Mouse (Mus musculus): ENCODE measurements around the gene Cdcp2. TPM values are rescaled to one million over a fixed set of nuclear protein-coding genes. Genes with fewer than 3 reads are reported as not detected.

Gene Cdcp2
- polyA plus RNA-seq, 1 experiment from 2014 or later, result 0.11 TPM

GRCm38 (mm10) chr4:107082185-107082584, 14.5 kb upstream of the Cdcp2 start:
- no peak for DNase-seq (ENCODE audit: low spot score)
- Histone ChIP-seq H3K36me3 (ENCODE audit: control insufficient read depth, insufficient read depth, low read length) (no peaks in the 10 kb centered on the region), H3K4me1 (ENCODE audit: control insufficient read depth, insufficient read depth, low read length) (peaks cover 10% of the 10 kb centered on the region), H3K9ac (ENCODE audit: low read depth, low read length) (no peak overlapping the region), H3K4me3 (ENCODE audit: low read depth, low read length) (no peak overlapping the region), H3K9me3 (ENCODE audit: control insufficient read depth, low read length) (no peaks in the 10 kb centered on the region), H3K27me3 (replicated peaks; ENCODE audit: control insufficient read depth, insufficient read depth, low read length) (no peaks in the 10 kb centered on the region), H3K27ac (replicated peaks; ENCODE audit: low read depth, low read length) (no peak overlapping the region), H3K4me2 (ENCODE audit: low read depth, low read length) (no peak overlapping the region)
- ATAC-seq (ENCODE audit: low read depth), result no peak
- WGBS, result 91% methylated on average over 3 of the region's 3 CpGs

DNA sequence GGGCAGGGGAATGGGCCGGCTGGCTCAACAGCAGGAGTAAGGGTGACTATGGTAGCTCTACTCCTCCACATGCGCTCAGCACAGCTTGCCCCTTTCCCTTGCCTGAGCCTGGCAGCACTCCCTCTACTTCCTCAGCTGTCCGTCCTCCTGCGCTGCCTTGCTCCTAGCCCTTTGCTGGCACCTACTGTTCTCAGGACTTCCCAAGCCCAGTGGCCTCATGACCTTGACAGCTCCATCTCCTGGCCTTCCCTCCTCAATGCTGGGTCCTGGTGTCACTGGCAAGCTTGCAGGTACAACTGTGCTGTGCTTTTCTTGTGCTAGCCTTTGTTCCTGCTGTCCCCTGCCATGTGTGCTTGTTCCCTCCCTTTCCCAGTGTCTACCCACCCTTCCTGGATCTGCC, 13.6 kb upstream of the Cdcp2 start:
- Histone ChIP-seq H3K9ac (ENCODE audit: low read depth, low read length) (no peak overlapping the region), H3K36me3 (ENCODE audit: control insufficient read depth, insufficient read depth, low read length) (no peaks in the 10 kb centered on the region), H3K9me3 (ENCODE audit: control insufficient read depth, low read length) (no peaks in the 10 kb centered on the region), H3K4me1 (ENCODE audit: control insufficient read depth, insufficient read depth, low read length) (peaks cover 10% of the 10 kb centered on the region), H3K4me2 (ENCODE audit: low read depth, low read length) (no peak overlapping the region), H3K4me3 (ENCODE audit: low read depth, low read length) (no peak overlapping the region), H3K27me3 (replicated peaks; ENCODE audit: control insufficient read depth, insufficient read depth, low read length) (no peaks in the 10 kb centered on the region), H3K27ac (replicated peaks; ENCODE audit: low read depth, low read length) (no peak overlapping the region)
- DNase-seq (ENCODE audit: low spot score) (no peak), ATAC-seq (ENCODE audit: low read depth) (no peak)
- WGBS, result 91% methylated on average over 3 of the region's 4 CpGs

- H3K9ac ChIP-seq (ENCODE audit: low read depth, low read length), result no peak overlapping the region
- no peak for ATAC-seq (ENCODE audit: low read depth)
- WGBS, result 29% methylated on average over 1 of the region's 1 CpGs
Observed at GRCm38 (mm10) chr4:107084343-107084742, 12.3 kb upstream of the Cdcp2 start.

GRCm38 (mm10) chr4:107084858-107085257, 11.8 kb upstream of the Cdcp2 start:
- Histone ChIP-seq H3K4me3 (ENCODE audit: low read depth, low read length) (no peak overlapping the region), H3K9ac (ENCODE audit: low read depth, low read length) (no peak overlapping the region), H3K4me2 (ENCODE audit: low read depth, low read length) (no peak overlapping the region), H3K27ac (replicated peaks; ENCODE audit: low read depth, low read length) (no peak overlapping the region; the same call in 1 of the 2 replicates), H3K36me3 (ENCODE audit: control insufficient read depth, insufficient read depth, low read length) (no peaks in the 10 kb centered on the region), H3K9me3 (ENCODE audit: control insufficient read depth, low read length) (no peaks in the 10 kb centered on the region), H3K27me3 (replicated peaks; ENCODE audit: control insufficient read depth, insufficient read depth, low read length) (no peaks in the 10 kb centered on the region), H3K4me1 (ENCODE audit: control insufficient read depth, insufficient read depth, low read length) (peaks cover 10% of the 10 kb centered on the region)
- 21% methylated on average over 6 of the region's 6 CpGs for WGBS
- peak; percentile 70 for DNase-seq (ENCODE audit: low spot score)
- peak; percentile 89 for ATAC-seq (ENCODE audit: low read depth)

More at GRCm38 (mm10) chr4:107084343-107084742, 12.3 kb upstream of the Cdcp2 start:
- DNase-seq (ENCODE audit: low spot score), result no peak
- H3K36me3 ChIP-seq (ENCODE audit: control insufficient read depth, insufficient read depth, low read length), result no peaks in the 10 kb centered on the region
- no peak overlapping the region for H3K4me3 ChIP-seq (ENCODE audit: low read depth, low read length)
- H3K9me3 ChIP-seq (ENCODE audit: control insufficient read depth, low read length), result no peaks in the 10 kb centered on the region
- peaks cover 10% of the 10 kb centered on the region for H3K4me1 ChIP-seq (ENCODE audit: control insufficient read depth, insufficient read depth, low read length)
- no peak overlapping the region for H3K4me2 ChIP-seq (ENCODE audit: low read depth, low read length)
- no peaks in the 10 kb centered on the region for H3K27me3 ChIP-seq (replicated peaks; ENCODE audit: control insufficient read depth, insufficient read depth, low read length)
- no peak overlapping the region for H3K27ac ChIP-seq (replicated peaks; ENCODE audit: low read depth, low read length)

- H3K27ac ChIP-seq (replicated peaks; ENCODE audit: low read depth, low read length), result no peak overlapping the region
Observed at GRCm38 (mm10) chr4:107091696-107092095, 5.0 kb upstream of the Cdcp2 start.

GRCm38 (mm10) chr4:107094484-107095187, 2.1 kb upstream of the Cdcp2 start:
- WGBS, result 56% methylated on average over 16 of the region's 16 CpGs
- Histone ChIP-seq H3K9ac (ENCODE audit: low read depth, low read length) (no peak overlapping the region), H3K27me3 (replicated peaks; ENCODE audit: control insufficient read depth, insufficient read depth, low read length) (no peaks in the 10 kb centered on the region), H3K27ac (replicated peaks; ENCODE audit: low read depth, low read length) (no peak overlapping the region), H3K36me3 (ENCODE audit: control insufficient read depth, insufficient read depth, low read length) (no peaks in the 10 kb centered on the region), H3K4me1 (ENCODE audit: control insufficient read depth, insufficient read depth, low read length) (peaks cover 2% of the 10 kb centered on the region; the same call in 1 of the 2 replicates), H3K9me3 (ENCODE audit: control insufficient read depth, low read length) (no peaks in the 10 kb centered on the region), H3K4me3 (ENCODE audit: low read depth, low read length) (no peak overlapping the region), H3K4me2 (ENCODE audit: low read depth, low read length) (no peak overlapping the region)
- no peak for DNase-seq (ENCODE audit: low spot score)
- no peak for ATAC-seq (ENCODE audit: low read depth)

More at GRCm38 (mm10) chr4:107091696-107092095, 5.0 kb upstream of the Cdcp2 start:
- no peak overlapping the region for H3K4me3 ChIP-seq (ENCODE audit: low read depth, low read length)
- no peaks in the 10 kb centered on the region for H3K27me3 ChIP-seq (replicated peaks; ENCODE audit: control insufficient read depth, insufficient read depth, low read length)
- H3K4me2 ChIP-seq (ENCODE audit: low read depth, low read length), result no peak overlapping the region
- ATAC-seq (ENCODE audit: low read depth), result no peak
- WGBS, result 81% methylated on average over 14 of the region's 14 CpGs
- no peak for DNase-seq (ENCODE audit: low spot score)
- no peaks in the 10 kb centered on the region for H3K9me3 ChIP-seq (ENCODE audit: control insufficient read depth, low read length)
- no peaks in the 10 kb centered on the region for H3K36me3 ChIP-seq (ENCODE audit: control insufficient read depth, insufficient read depth, low read length)
- H3K9ac ChIP-seq (ENCODE audit: low read depth, low read length), result no peak overlapping the region
- H3K4me1 ChIP-seq (ENCODE audit: control insufficient read depth, insufficient read depth, low read length), result peaks cover 2% of the 10 kb centered on the region; the same call in 1 of the 2 replicates

DNA sequence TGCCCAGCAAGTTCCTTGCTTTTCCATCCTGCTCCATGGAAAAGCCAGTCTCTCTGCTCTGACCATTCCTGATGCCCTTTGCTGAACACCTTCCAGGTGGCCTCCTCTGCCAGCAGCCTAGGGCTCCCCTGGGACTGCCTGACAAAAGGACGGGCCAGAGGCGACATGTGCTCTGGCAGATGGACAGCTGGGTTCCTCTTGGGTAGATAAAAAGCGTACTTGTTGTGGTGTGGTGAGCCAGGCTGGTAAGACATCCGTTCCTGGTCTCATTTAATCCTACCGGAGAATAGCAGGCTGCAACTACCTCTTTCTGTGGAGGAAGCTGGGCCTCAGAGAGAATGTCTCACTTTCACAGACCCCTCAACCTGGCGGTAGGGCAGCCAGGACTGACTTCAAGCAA, 648 bp upstream of the Cdcp2 start:
- WGBS, result 22% methylated on average over 6 of the region's 6 CpGs
- Histone ChIP-seq H3K36me3 (ENCODE audit: control insufficient read depth, insufficient read depth, low read length) (no peaks in the 10 kb centered on the region), H3K4me2 (ENCODE audit: low read depth, low read length) (no peak overlapping the region), H3K4me1 (ENCODE audit: control insufficient read depth, insufficient read depth, low read length) (peaks cover 2% of the 10 kb centered on the region; the same call in 1 of the 2 replicates), H3K9ac (ENCODE audit: low read depth, low read length) (no peak overlapping the region), H3K27me3 (replicated peaks; ENCODE audit: control insufficient read depth, insufficient read depth, low read length) (no peaks in the 10 kb centered on the region), H3K9me3 (ENCODE audit: control insufficient read depth, low read length) (no peaks in the 10 kb centered on the region), H3K27ac (replicated peaks; ENCODE audit: low read depth, low read length) (no peak overlapping the region), H3K4me3 (ENCODE audit: low read depth, low read length) (no peak overlapping the region)
- DNase-seq (ENCODE audit: low spot score) (peak; percentile 40), ATAC-seq (ENCODE audit: low read depth) (no peak)

- no peak for DNase-seq (ENCODE audit: low spot score)
- peaks cover 2% of the 10 kb centered on the region; the same call in 1 of the 2 replicates for H3K4me1 ChIP-seq (ENCODE audit: control insufficient read depth, insufficient read depth, low read length)
- no peak overlapping the region for H3K4me2 ChIP-seq (ENCODE audit: low read depth, low read length)
- H3K4me3 ChIP-seq (ENCODE audit: low read depth, low read length), result no peak overlapping the region
- H3K9ac ChIP-seq (ENCODE audit: low read depth, low read length), result no peak overlapping the region
- 42% methylated on average over 12 of the region's 15 CpGs for WGBS
- no peaks in the 10 kb centered on the region for H3K9me3 ChIP-seq (ENCODE audit: control insufficient read depth, low read length)
- no peak overlapping the region for H3K27ac ChIP-seq (replicated peaks; ENCODE audit: low read depth, low read length)
- H3K36me3 ChIP-seq (ENCODE audit: control insufficient read depth, insufficient read depth, low read length), result no peaks in the 10 kb centered on the region
- H3K27me3 ChIP-seq (replicated peaks; ENCODE audit: control insufficient read depth, insufficient read depth, low read length), result no peaks in the 10 kb centered on the region
- no peak for ATAC-seq (ENCODE audit: low read depth)
Observed at GRCm38 (mm10) chr4:107097871-107098270, 1.2 kb downstream of the Cdcp2 start.

DNA sequence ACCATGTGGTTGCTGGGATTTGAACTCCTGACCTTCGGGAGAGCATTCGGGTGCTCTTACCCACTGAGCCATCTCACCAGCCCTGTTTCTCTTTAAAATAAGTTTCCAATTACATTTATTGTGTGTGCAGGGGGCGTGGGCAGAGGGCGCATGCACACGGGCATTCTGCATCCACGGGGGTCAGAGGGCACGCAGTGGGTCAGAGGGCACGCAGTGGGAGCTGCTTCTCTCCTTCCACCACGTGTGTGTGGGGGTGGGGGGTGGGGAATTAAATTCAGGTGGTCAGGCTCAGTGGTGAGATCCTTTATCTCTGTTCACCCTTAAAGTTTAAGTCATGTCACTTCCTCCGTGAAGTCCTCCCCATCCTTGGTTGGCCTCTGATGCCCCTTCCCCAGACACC, 1.7 kb downstream of the Cdcp2 start:
- Histone ChIP-seq H3K9ac (ENCODE audit: low read depth, low read length) (no peak overlapping the region), H3K4me1 (ENCODE audit: control insufficient read depth, insufficient read depth, low read length) (peaks cover 2% of the 10 kb centered on the region; the same call in 1 of the 2 replicates), H3K27me3 (replicated peaks; ENCODE audit: control insufficient read depth, insufficient read depth, low read length) (no peaks in the 10 kb centered on the region), H3K9me3 (ENCODE audit: control insufficient read depth, low read length) (no peaks in the 10 kb centered on the region), H3K36me3 (ENCODE audit: control insufficient read depth, insufficient read depth, low read length) (no peaks in the 10 kb centered on the region), H3K4me3 (ENCODE audit: low read depth, low read length) (no peak overlapping the region), H3K27ac (replicated peaks; ENCODE audit: low read depth, low read length) (no peak overlapping the region), H3K4me2 (ENCODE audit: low read depth, low read length) (no peak overlapping the region)
- DNase-seq (ENCODE audit: low spot score), result no peak
- 54% methylated on average over 9 of the region's 10 CpGs for WGBS
- ATAC-seq (ENCODE audit: low read depth), result no peak
